Mouse (Mus musculus) hindbrain, postnatal 0 days (tissue): ENCODE measurements around the gene Map3k9. TPM values are rescaled to one million over a fixed set of nuclear protein-coding genes. Genes with fewer than 3 reads are reported as not detected.

Source experiments
- ATAC-seq: fragments of 200-750 bp; cut with Nextera tagmentation; 2 replicates; pipeline ENCODE4 v1.8.0; 2017; ENCODE audit warnings: mild to moderate bottlenecking, moderate TSS enrichment, moderate library complexity
- DNase-seq: peaks from one replicate; pipeline ENCODE4 v3.0.0-alpha.2; 2015; ENCODE audit warnings: low spot score
- H3K27ac ChIP-seq: fragments of 300-500 bp; sonication (generic); 2 replicates; pipeline ENCODE4 v1.5.1; 2014; ENCODE audit warnings: mild to moderate bottlenecking
- H3K27me3 ChIP-seq: fragments of 300-500 bp; sonication (generic); 2 replicates; pipeline ENCODE4 v1.6.1; 2014; ENCODE audit warnings: low read length, mixed read lengths; ENCODE audit not compliant: insufficient read depth
- H3K36me3 ChIP-seq: fragments of 300-500 bp; sonication (generic); 2 replicates; pipeline ENCODE4 v1.6.1; 2014; ENCODE audit warnings: low read length, mixed read lengths; ENCODE audit not compliant: insufficient read depth
- H3K4me1 ChIP-seq: fragments of 300-500 bp; sonication (generic); 2 replicates; pipeline ENCODE4 v1.6.1; 2014; ENCODE audit warnings: antibody characterized with exemption, low read length, mixed read lengths; ENCODE audit not compliant: insufficient read depth
- H3K4me2 ChIP-seq: fragments of 300-500 bp; sonication (generic); 2 replicates; pipeline ENCODE4 v1.6.1; 2014; ENCODE audit warnings: low read depth, mild to moderate bottlenecking, low read length, moderate library complexity, mixed read lengths
- H3K4me3 ChIP-seq: fragments of 300-500 bp; sonication (generic); 2 replicates; pipeline ENCODE4 v1.5.1; 2014; ENCODE audit warnings: low read length
- H3K9ac ChIP-seq: fragments of 300-500 bp; sonication (generic); replicated peaks from 2 replicates; pipeline ENCODE4 v1.6.1; 2014; ENCODE audit warnings: mild to moderate bottlenecking, low read length, moderate library complexity, mixed read lengths
- H3K9me3 ChIP-seq: fragments of 300-500 bp; sonication (generic); 2 replicates; pipeline ENCODE4 v1.6.1; 2016; ENCODE audit warnings: low read length, mixed read lengths
- CTCF ChIP-seq: IDR thresholded peaks from 2 replicates; pipeline ENCODE4 v1.5.1; 2016; ENCODE audit warnings: antibody characterized with exemption, control low read depth, low read depth
- WGBS: fragments of 180-500 bp; shearing (Covaris S2); extraction: QIAGEN DNeasy Blood & Tissue Kit; methylation state at CpG from one replicate; pipeline ENCODE4 v1.1.7; 2014; 5-methylcytosine and 5-hydroxymethylcytosine counted together
- polyA plus RNA-seq: library from polyadenylated mRNA; unstranded; fragments of >200 nt; fragmentation: Nextera tagmentation; extraction: Ambion mirVana; gene quantifications from 2 replicates; pipeline ENCODE4 v1.2.1, GENCODE M21; 2015
- total RNA-seq: library from RNA; depleted of rRNA; stranded (reverse); fragments of >200 nt; gene quantifications from 2 replicates; pipeline ENCODE4 v1.2.3, GENCODE M21; 2014; rRNA removed

The Map3k9 gene
- total and polyA plus RNA-seq, 2 experiments from 2014 or later, result 8.4 to 60.1 TPM

- no peak overlapping the region for H3K27ac ChIP-seq
- WGBS, result 81% methylated on average over 5 of the region's 5 CpGs
- no peak overlapping the region for H3K4me2 ChIP-seq
- no peak overlapping the region for H3K4me3 ChIP-seq
- H3K9ac ChIP-seq, result no peak overlapping the region
- ATAC-seq (no peak), DNase-seq (no peak)
- H3K4me1 ChIP-seq, result no peaks in the 10 kb centered on the region
- TF ChIP-seq CTCF, result no peak
- no peaks in the 10 kb centered on the region for H3K9me3 ChIP-seq
- H3K27me3 ChIP-seq, result no peaks in the 10 kb centered on the region
- H3K36me3 ChIP-seq, result no peaks in the 10 kb centered on the region
These were observed 93.1 kb downstream of the Map3k9 start for GRCm38 (mm10) chr12:81687873-81688272.

- WGBS, result 36% methylated on average over 12 of the region's 12 CpGs
- Histone ChIP-seq H3K27me3 (no peaks in the 10 kb centered on the region), H3K36me3 (no peaks in the 10 kb centered on the region), H3K4me3 (no peak overlapping the region), H3K4me2 (no peak overlapping the region; the same call in 1 of the 2 replicates), H3K9ac (no peak overlapping the region), H3K27ac (no peak overlapping the region), H3K4me1 (no peaks in the 10 kb centered on the region), H3K9me3 (no peaks in the 10 kb centered on the region)
- peak; percentile 25 for DNase-seq
- TF ChIP-seq CTCF, result no peak
- ATAC-seq, result peak; percentile 65
These were observed 94.4 kb downstream of the Map3k9 start for GRCm38 (mm10) chr12:81686406-81687117.

- Histone ChIP-seq H3K27me3 (no peaks in the 10 kb centered on the region), H3K9me3 (no peaks in the 10 kb centered on the region), H3K4me3 (no peak overlapping the region), H3K36me3 (no peaks in the 10 kb centered on the region), H3K4me2 (no peak overlapping the region; the same call in 1 of the 2 replicates), H3K27ac (no peak overlapping the region), H3K4me1 (no peaks in the 10 kb centered on the region), H3K9ac (no peak overlapping the region)
- no peak for DNase-seq
- ATAC-seq, result peak; percentile 59; the same call in 1 of the 2 replicates
- 53% methylated on average over 3 of the region's 3 CpGs for WGBS
- TF ChIP-seq CTCF, result no peak
These were observed 95.0 kb downstream of the Map3k9 start for GRCm38 (mm10) chr12:81685981-81686380.

- Histone ChIP-seq H3K27me3 (no peaks in the 10 kb centered on the region), H3K4me1 (no peaks in the 10 kb centered on the region), H3K36me3 (no peaks in the 10 kb centered on the region), H3K9me3 (no peaks in the 10 kb centered on the region), H3K4me2 (no peak overlapping the region), H3K27ac (no peak overlapping the region), H3K9ac (no peak overlapping the region), H3K4me3 (no peak overlapping the region)
- DNase-seq (no peak), ATAC-seq (no peak)
- WGBS, result 72% methylated on average over 6 of the region's 6 CpGs
- TF ChIP-seq CTCF, result no peak
These were observed 96.9 kb downstream of the Map3k9 start for GRCm38 (mm10) chr12:81684096-81684495.

GRCm38 (mm10) chr12:81683395-81683794 is 97.6 kb downstream of the Map3k9 start:
- Histone ChIP-seq H3K4me1 (no peaks in the 10 kb centered on the region), H3K27ac (no peak overlapping the region), H3K4me2 (no peak overlapping the region), H3K4me3 (no peak overlapping the region), H3K9ac (no peak overlapping the region), H3K36me3 (no peaks in the 10 kb centered on the region), H3K27me3 (no peaks in the 10 kb centered on the region), H3K9me3 (no peaks in the 10 kb centered on the region)
- ATAC-seq, result no peak
- TF ChIP-seq CTCF, result no peak
- DNase-seq, result no peak
- WGBS, result 81% methylated on average over 11 of the region's 11 CpGs

GRCm38 (mm10) chr12:81679807-81680529 is 101.0 kb downstream of the Map3k9 start:
- Histone ChIP-seq H3K4me1 (no peaks in the 10 kb centered on the region), H3K4me2 (no peak overlapping the region), H3K27ac (no peak overlapping the region), H3K4me3 (no peak overlapping the region), H3K9ac (no peak overlapping the region), H3K9me3 (no peaks in the 10 kb centered on the region), H3K36me3 (no peaks in the 10 kb centered on the region), H3K27me3 (no peaks in the 10 kb centered on the region)
- no peak for ATAC-seq
- no peak for TF ChIP-seq CTCF
- no peak for DNase-seq
- 80% methylated on average over 7 of the region's 7 CpGs for WGBS

GRCm38 (mm10) chr12:81675557-81675956 is 105.4 kb downstream of the Map3k9 start:
- H3K4me2 ChIP-seq, result no peak overlapping the region
- no peak overlapping the region for H3K27ac ChIP-seq
- DNase-seq (no peak), ATAC-seq (no peak)
- H3K9ac ChIP-seq, result no peak overlapping the region
- H3K36me3 ChIP-seq, result no peaks in the 10 kb centered on the region
- 51% methylated on average over 2 of the region's 2 CpGs for whole genome bisulfite sequencing
- no peaks in the 10 kb centered on the region for H3K27me3 ChIP-seq
- no peaks in the 10 kb centered on the region for H3K4me1 ChIP-seq
- no peak for TF ChIP-seq CTCF
- H3K4me3 ChIP-seq, result no peak overlapping the region
- H3K9me3 ChIP-seq, result no peaks in the 10 kb centered on the region

Other genes with a start within 250 kb of the Map3k9 start
- gene Gm20498, start 248.3 kb downstream of the Map3k9 start, total RNA-seq, result 23.0 and 45.1 TPM in 2 replicates
- gene Gm20498, start 248.3 kb downstream of the Map3k9 start, polyA plus RNA-seq, result 43.6 and 49.4 TPM in 2 replicates
- gene Synj2bp, start 248.3 kb downstream of the Map3k9 start, total RNA-seq, result 13.4 and 17.5 TPM in 2 replicates
- 19.8 and 24.8 TPM in 2 replicates for gene Synj2bp, start 248.3 kb downstream of the Map3k9 start, polyA plus RNA-seq
- 0.11 and 0.73 TPM in 2 replicates for gene Adam21, start 212.7 kb downstream of the Map3k9 start, total RNA-seq
- gene Adam21, start 212.7 kb downstream of the Map3k9 start, polyA plus RNA-seq, result 0.51 and 0.54 TPM in 2 replicates
- 12.3 and 25.6 TPM in 2 replicates for gene Med6, start 186.2 kb downstream of the Map3k9 start, total RNA-seq
- gene Med6, start 186.2 kb downstream of the Map3k9 start, polyA plus RNA-seq, result 31.5 and 35.5 TPM in 2 replicates
- 60.2 and 60.4 TPM in 2 replicates for gene Ttc9, start 149.9 kb downstream of the Map3k9 start, total RNA-seq
- gene Ttc9, start 149.9 kb downstream of the Map3k9 start, polyA plus RNA-seq, result 17.3 and 19.0 TPM in 2 replicates
- 37.6 and 42.4 TPM in 2 replicates for gene Pcnx, start 78.8 kb upstream of the Map3k9 start, total RNA-seq
- gene Pcnx, start 78.8 kb upstream of the Map3k9 start, polyA plus RNA-seq, result 4.7 and 7.8 TPM in 2 replicates